Comparison of ENCODE assay signal across 28 mouse cellular contexts in the genomic region with DNA sequence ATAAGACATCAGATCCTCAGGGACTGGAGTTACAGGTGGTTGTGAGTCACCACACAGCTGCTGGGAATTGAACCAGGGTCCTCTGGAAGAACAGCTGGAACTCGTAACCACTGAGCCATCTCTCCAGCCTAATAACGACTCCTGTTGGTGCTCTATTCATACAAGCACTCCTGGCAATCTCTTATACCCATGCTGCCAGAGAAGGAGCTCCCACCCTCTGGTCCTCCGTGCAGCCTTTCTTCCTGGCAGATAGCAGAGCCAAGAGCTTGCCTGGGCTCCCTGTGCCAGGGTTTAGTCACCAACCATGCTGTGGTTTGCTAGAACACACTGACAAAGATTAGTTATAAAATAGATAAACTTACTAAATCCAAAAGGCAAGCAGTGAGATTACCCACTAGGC. TPM values are rescaled to one million over a fixed set of nuclear protein-coding genes. Genes with fewer than 3 reads are reported as not detected.
DNase-seq lines count a peak whose midpoint lies in the region; ATAC-seq and TF ChIP-seq lines count a peak whose summit lies in the region.
"Had no signal": no experiment of that assay in that cellular context is flagged by ENCODE, and none has a peak within 500 bp of the region (broad histone marks: within the 10 kb centered on the region; RNA-seq: fewer than 3 reads in every experiment).

No protein-coding gene starts in this region.

- 44% methylated on average over 3 of the region's 3 CpGs for WGBS in forebrain, postnatal 0 days
- WGBS in forebrain, embryonic 14.5 days, result 54% methylated on average over 3 of the region's 3 CpGs

- no peaks in the 10 kb centered on the region for H3K4me1 ChIP-seq in forebrain, postnatal 0 days (ENCODE audit: insufficient read depth)
- H3K4me1 ChIP-seq in forebrain, embryonic 14.5 days (ENCODE audit: control insufficient read depth, insufficient read depth, low read length), result no peaks in the 10 kb centered on the region
- H3K4me1 ChIP-seq: forebrain, embryonic 13.5 days; hindbrain, embryonic 15.5 days had no signal

- no peaks in the 10 kb centered on the region for H3K27me3 ChIP-seq in forebrain, postnatal 0 days (ENCODE audit: insufficient read depth, low read length)
- H3K27me3 ChIP-seq in forebrain, embryonic 14.5 days (replicated peaks; ENCODE audit: control insufficient read depth, insufficient read depth, low read length), result no peaks in the 10 kb centered on the region
- H3K27me3 ChIP-seq: forebrain, embryonic 13.5 days; heart, embryonic 15.5 days; hindbrain, embryonic 15.5 days; Patski had no signal

- peak; percentile 32 for DNase-seq in forebrain, postnatal 0 days
- no peak for DNase-seq in forebrain, embryonic 14.5 days (ENCODE audit: low spot score)
- DNase-seq in 3134 (ENCODE audit: extremely low read depth, insufficient read length, low spot score), result peak; percentile 36
- peak; percentile 65 for DNase-seq in Muller cell, postnatal 12 days (ENCODE audit: inconsistent ontology term)
- DNase-seq in thymus, postnatal 0 days (ENCODE audit: low spot score), result no peak
- DNase-seq: adrenal gland, postnatal 14 days; B cell, adult 2 months; cerebellum, adult 2 months; cerebellum, postnatal 25 days; heart, adult 2 months; kidney, adult 11 months had no signal

- H3K4me3 ChIP-seq in forebrain, postnatal 0 days (ENCODE audit: low read depth, low read length), result no peak overlapping the region
- no peak overlapping the region for H3K4me3 ChIP-seq in forebrain, embryonic 14.5 days (ENCODE audit: low read depth, low read length)
- H3K4me3 ChIP-seq: embryonic facial prominence, embryonic 10.5 days; forebrain, embryonic 13.5 days; heart, adult 2 months; heart, embryonic 15.5 days; hindbrain, embryonic 10.5 days; hindbrain, embryonic 15.5 days had no signal

- H3K9me3 ChIP-seq in forebrain, postnatal 0 days (ENCODE audit: low read length), result no peaks in the 10 kb centered on the region
- no peaks in the 10 kb centered on the region for H3K9me3 ChIP-seq in forebrain, embryonic 14.5 days (replicated peaks; ENCODE audit: control insufficient read depth, low read length)
- H3K9me3 ChIP-seq: embryonic facial prominence, embryonic 10.5 days; forebrain, embryonic 13.5 days; G1E; heart, embryonic 15.5 days; hindbrain, embryonic 10.5 days; hindbrain, embryonic 15.5 days had no signal

- TF ChIP-seq CTCF in forebrain, postnatal 0 days (IDR thresholded peaks at IDR 0.05; ENCODE audit: low read depth), result no peak

- H3K9ac ChIP-seq in forebrain, postnatal 0 days, result no peak overlapping the region
- H3K9ac ChIP-seq in forebrain, embryonic 14.5 days (ENCODE audit: low read length), result no peak overlapping the region
- H3K9ac ChIP-seq: forebrain, embryonic 13.5 days; heart, embryonic 15.5 days; hindbrain, embryonic 15.5 days had no signal

- H3K27ac ChIP-seq in forebrain, postnatal 0 days (ENCODE audit: low read depth, low read length), result no peak overlapping the region
- H3K27ac ChIP-seq in forebrain, embryonic 14.5 days (ENCODE audit: low read depth, low read length), result no peak overlapping the region
- H3K27ac ChIP-seq: embryonic facial prominence, embryonic 10.5 days; forebrain, embryonic 13.5 days; heart, adult 2 months; heart, embryonic 15.5 days; hindbrain, embryonic 10.5 days; hindbrain, embryonic 15.5 days had no signal

- no peaks in the 10 kb centered on the region for H3K36me3 ChIP-seq in forebrain, postnatal 0 days (ENCODE audit: insufficient read depth)
- H3K36me3 ChIP-seq in forebrain, embryonic 14.5 days (ENCODE audit: control insufficient read depth, insufficient read depth, low read length), result no peaks in the 10 kb centered on the region
- H3K36me3 ChIP-seq: embryonic facial prominence, embryonic 10.5 days; G1E; heart, embryonic 15.5 days; hindbrain, embryonic 10.5 days; hindbrain, embryonic 15.5 days had no signal

- no peak overlapping the region for H3K4me2 ChIP-seq in forebrain, postnatal 0 days (ENCODE audit: low read depth)
- no peak overlapping the region for H3K4me2 ChIP-seq in forebrain, embryonic 14.5 days (ENCODE audit: low read length)
- H3K4me2 ChIP-seq: forebrain, embryonic 13.5 days; heart, embryonic 11.5 days; heart, embryonic 15.5 days; hindbrain, embryonic 15.5 days had no signal

- peak; percentile 48 for ATAC-seq in forebrain, postnatal 0 days
- ATAC-seq in forebrain, embryonic 14.5 days, result no peak
- ATAC-seq in megakaryocyte-erythroid progenitor cell, adult 5-6 weeks (replicated peaks; ENCODE audit: low FRiP score, low TSS enrichment, poor library complexity, severe bottlenecking), result peak; percentile 42; the same call in 1 of the 2 replicates
- ATAC-seq: activated CD4-positive, CD25-positive, alpha-beta regulatory T cell, adult 4 months; CD4-positive, CD25-positive, alpha-beta regulatory T cell, adult 4 months; forebrain, embryonic 13.5 days; inflammation-experienced regulatory T-cells, adult 6 months; Patski had no signal

RNA-seq across cellular contexts. Expression of gene Slc2a5, which starts 9.4 kb away (rescaled TPM):
- 1.8 and 3.4 TPM in 2 replicates for total RNA-seq in forebrain, postnatal 0 days (2014; rRNA removed)
- 1.4 and 3.2 TPM in 2 replicates for polyA plus RNA-seq in forebrain, postnatal 0 days (2015; fragmentation: Nextera tagmentation; extraction: Ambion mirVana)
- polyA plus RNA-seq in forebrain, embryonic 14.5 days (2014; fragmentation: Nextera tagmentation; extraction: Ambion mirVana), result 2.3 and 3.2 TPM in 2 replicates
- total RNA-seq in megakaryocyte-erythroid progenitor cell, adult 5-6 weeks (2014; fragmentation: Nextera tagmentation), result not detected in 2 replicates
- not detected in 2 replicates for total RNA-seq in megakaryocyte-erythroid progenitor cell, adult 5-6 weeks (2017)
- 0.17 and 0.22 TPM in 2 replicates for polyA plus RNA-seq in thymus, postnatal 0 days (2015; fragmentation: Nextera tagmentation; extraction: Ambion mirVana)
- total RNA-seq: gastrocnemius, adult 8-10 months had no signal
- polyA plus RNA-seq: activated CD4-positive, CD25-positive, alpha-beta regulatory T cell, adult 4 months; CD4-positive, CD25-positive, alpha-beta regulatory T cell, adult 4 months; G1E; inflammation-experienced regulatory T-cells, adult 6 months; Patski had no signal

RNA-seq across cellular contexts. Expression of gene Gpr157, which starts 22.5 kb away (rescaled TPM):
- 1.3 and 1.8 TPM in 2 replicates for total RNA-seq in forebrain, postnatal 0 days (2014; rRNA removed)
- polyA plus RNA-seq in forebrain, postnatal 0 days (2015; fragmentation: Nextera tagmentation; extraction: Ambion mirVana), result 0.31 TPM in 2 replicates
- 0.05 and 0.06 TPM in 2 replicates for polyA plus RNA-seq in forebrain, embryonic 14.5 days (2014; fragmentation: Nextera tagmentation; extraction: Ambion mirVana)
- total RNA-seq in megakaryocyte-erythroid progenitor cell, adult 5-6 weeks (2014; fragmentation: Nextera tagmentation), result 0.33 and 1.0 TPM in 2 replicates
- 0.33 and 0.99 TPM in 2 replicates for total RNA-seq in megakaryocyte-erythroid progenitor cell, adult 5-6 weeks (2017)
- 0.42 and 0.59 TPM in 2 replicates for polyA plus RNA-seq in thymus, postnatal 0 days (2015; fragmentation: Nextera tagmentation; extraction: Ambion mirVana)

RNA-seq across cellular contexts. Expression of gene Slc2a7, which starts 39.1 kb away (rescaled TPM):
- not detected in 2 replicates for total RNA-seq in forebrain, postnatal 0 days (2014; rRNA removed)
- polyA plus RNA-seq in forebrain, postnatal 0 days (2015; fragmentation: Nextera tagmentation; extraction: Ambion mirVana), result not detected in 2 replicates
- not detected in 2 replicates for polyA plus RNA-seq in forebrain, embryonic 14.5 days (2014; fragmentation: Nextera tagmentation; extraction: Ambion mirVana)
- not detected in 2 replicates for total RNA-seq in megakaryocyte-erythroid progenitor cell, adult 5-6 weeks (2014; fragmentation: Nextera tagmentation)
- not detected in 2 replicates for total RNA-seq in megakaryocyte-erythroid progenitor cell, adult 5-6 weeks (2017)
- not detected in 2 replicates for polyA plus RNA-seq in thymus, postnatal 0 days (2015; fragmentation: Nextera tagmentation; extraction: Ambion mirVana)
- total RNA-seq: adrenal gland, adult 18-20 months; adrenal gland, postnatal 14 days; gastrocnemius, adult 8-10 months; heart, adult 2 months; heart, postnatal 14 days had no signal
- polyA plus RNA-seq: activated CD4-positive, CD25-positive, alpha-beta regulatory T cell, adult 4 months; CD4-positive, CD25-positive, alpha-beta regulatory T cell, adult 4 months; cerebellum, adult 2 months; embryonic facial prominence, embryonic 10.5 days; embryonic facial prominence, embryonic 14.5 days; forebrain, embryonic 13.5 days; G1E; gonadal fat pad, adult 2 months; heart, adult 2 months; heart, embryonic 11.5 days; heart, embryonic 15.5 days; hindbrain, embryonic 10.5 days; hindbrain, embryonic 15.5 days; inflammation-experienced regulatory T-cells, adult 6 months; Patski had no signal

Comparison
In these comparisons a context has a peak if more than half of its experiments do, and no peak if none do; other contexts are left out.
1. DNase-seq: peak in forebrain, postnatal 0 days (single experiment), 3134 (single experiment) and Muller cell, postnatal 12 days (single experiment); none in forebrain, embryonic 14.5 days (single experiment) and thymus, postnatal 0 days (single experiment).